Mouse (Mus musculus) kidney, postnatal 0 days (tissue): ENCODE data around the gene Agpat3. TPM values are rescaled to one million over a fixed set of nuclear protein-coding genes. Genes with fewer than 3 reads are reported as not detected.

Experiments used
- ATAC-seq: fragments of 200-750 bp; cut with Nextera tagmentation; replicated peaks from 2 replicates; pipeline ENCODE4 v1.8.0; 2017; ENCODE audit warnings: low read depth, moderate number of reproducible peaks, moderate TSS enrichment, moderate library complexity; ENCODE audit not compliant: low FRiP score
- DNase-seq: peaks from one replicate; pipeline ENCODE4 v3.0.0-alpha.2; 2016; ENCODE audit warnings: low spot score
- H3K27ac ChIP-seq: fragments of 300-500 bp; sonication (generic); 2 replicates; pipeline ENCODE4 v1.5.1; 2014; ENCODE audit warnings: mild to moderate bottlenecking
- H3K27me3 ChIP-seq: fragments of 300-500 bp; sonication (generic); 2 replicates; pipeline ENCODE4 v1.6.1; 2014; ENCODE audit warnings: low read length, mixed read lengths; ENCODE audit not compliant: insufficient read depth
- H3K36me3 ChIP-seq: fragments of 300-500 bp; sonication (generic); 2 replicates; pipeline ENCODE4 v1.6.1; 2014; ENCODE audit warnings: low read length, mixed read lengths; ENCODE audit not compliant: insufficient read depth
- H3K4me1 ChIP-seq: fragments of 300-500 bp; sonication (generic); replicated peaks from 2 replicates; pipeline ENCODE4 v1.6.1; 2014; ENCODE audit warnings: antibody characterized with exemption, low read length, mixed read lengths; ENCODE audit not compliant: insufficient read depth
- H3K4me2 ChIP-seq: fragments of 300-500 bp; sonication (generic); 2 replicates; pipeline ENCODE4 v1.6.1; 2014; ENCODE audit warnings: mild to moderate bottlenecking, low read length, moderate library complexity, mixed read lengths
- H3K4me3 ChIP-seq: fragments of 300-500 bp; sonication (generic); replicated peaks from 2 replicates; pipeline ENCODE4 v1.5.1; 2014; ENCODE audit warnings: low read depth, low read length
- H3K9ac ChIP-seq: fragments of 300-500 bp; sonication (generic); 2 replicates; pipeline ENCODE4 v1.6.1; 2014; ENCODE audit warnings: low read depth, low read length
- H3K9me3 ChIP-seq: fragments of 300-500 bp; sonication (generic); replicated peaks from 2 replicates; pipeline ENCODE4 v1.6.1; 2016; ENCODE audit warnings: low read length, inconsistent platforms, mixed read lengths
- CTCF ChIP-seq: IDR thresholded peaks from 2 replicates; pipeline ENCODE4 v1.5.1; 2016; ENCODE audit warnings: antibody characterized with exemption, low read depth, mild to moderate bottlenecking, moderate library complexity
- WGBS: fragments of 180-500 bp; shearing (Covaris S2); extraction: QIAGEN DNeasy Blood & Tissue Kit; methylation state at CpG from one replicate; pipeline ENCODE4 v1.1.7; 2014; 5-methylcytosine and 5-hydroxymethylcytosine counted together
- polyA plus RNA-seq: library from polyadenylated mRNA; unstranded; fragments of >200 nt; fragmentation: Nextera tagmentation; extraction: Ambion mirVana; gene quantifications from 2 replicates; pipeline ENCODE4 v1.2.1, GENCODE M21; 2015

The Agpat3 gene
- polyA plus RNA-seq, 1 experiment from 2014 or later, result 144 TPM

GRCm38 (mm10) chr10:78392072-78392471 is 39.8 kb upstream of the Agpat3 start:
- H3K4me2 ChIP-seq, result no peak overlapping the region; the same call in 1 of the 2 replicates
- H3K27ac ChIP-seq, result no peak overlapping the region
- no peaks in the 10 kb centered on the region for H3K27me3 ChIP-seq
- TF ChIP-seq CTCF, result peak; percentile 93
- DNase-seq (peak; percentile 79), ATAC-seq (peak; percentile 55)
- WGBS, result 3% methylated on average over 18 of the region's 18 CpGs
- H3K9me3 ChIP-seq, result no peaks in the 10 kb centered on the region
- H3K4me3 ChIP-seq, result no peak overlapping the region
- H3K9ac ChIP-seq, result 0 out of 2 replicates have a peak overlapping the region, but pooled peaks have one; percentile 3
- H3K4me1 ChIP-seq, result 0 out of 2 replicates have a peak, but pooled peaks cover 4% of the 10 kb centered on the region
- no peaks in the 10 kb centered on the region for H3K36me3 ChIP-seq

GRCm38 (mm10) chr10:78390982-78391470 is 38.7 kb upstream of the Agpat3 start:
- H3K9me3 ChIP-seq, result no peaks in the 10 kb centered on the region
- no peaks in the 10 kb centered on the region for H3K36me3 ChIP-seq
- ATAC-seq (no peak), DNase-seq (no peak)
- no peaks in the 10 kb centered on the region for H3K27me3 ChIP-seq
- 23% methylated on average over 4 of the region's 4 CpGs for WGBS
- 0 out of 2 replicates have a peak, but pooled peaks cover 4% of the 10 kb centered on the region for H3K4me1 ChIP-seq
- H3K4me2 ChIP-seq, result no peak overlapping the region
- H3K27ac ChIP-seq, result no peak overlapping the region
- no peak for TF ChIP-seq CTCF
- H3K4me3 ChIP-seq, result no peak overlapping the region
- H3K9ac ChIP-seq, result no peak overlapping the region

- no peak overlapping the region for H3K4me3 ChIP-seq
- H3K27ac ChIP-seq, result no peak overlapping the region
- WGBS, result 38% methylated on average over 20 of the region's 20 CpGs
- 0 out of 2 replicates have a peak, but pooled peaks cover 4% of the 10 kb centered on the region for H3K4me1 ChIP-seq
- no peaks in the 10 kb centered on the region for H3K27me3 ChIP-seq
- no peak for DNase-seq
- no peak for ATAC-seq
- H3K36me3 ChIP-seq, result no peaks in the 10 kb centered on the region
- H3K4me2 ChIP-seq, result peak overlapping the region; percentile 28; the same call in 1 of the 2 replicates
- no peak overlapping the region for H3K9ac ChIP-seq
- TF ChIP-seq CTCF, result no peak
- H3K9me3 ChIP-seq, result no peaks in the 10 kb centered on the region
These were observed 36.1 kb upstream of the Agpat3 start for GRCm38 (mm10) chr10:78388216-78388980.

GRCm38 (mm10) chr10:78385520-78385919 is 33.2 kb upstream of the Agpat3 start:
- Histone ChIP-seq H3K4me2 (no peak overlapping the region), H3K27me3 (no peaks in the 10 kb centered on the region), H3K36me3 (no peaks in the 10 kb centered on the region), H3K27ac (no peak overlapping the region), H3K9ac (no peak overlapping the region), H3K4me3 (no peak overlapping the region), H3K9me3 (no peaks in the 10 kb centered on the region), H3K4me1 (no peaks in the 10 kb centered on the region)
- DNase-seq (no peak), ATAC-seq (no peak)
- 64% methylated on average over 5 of the region's 5 CpGs for WGBS
- TF ChIP-seq CTCF, result no peak

- Histone ChIP-seq H3K4me3 (no peak overlapping the region), H3K27ac (no peak overlapping the region), H3K27me3 (no peaks in the 10 kb centered on the region), H3K9me3 (no peaks in the 10 kb centered on the region), H3K36me3 (no peaks in the 10 kb centered on the region), H3K4me2 (no peak overlapping the region), H3K4me1 (no peaks in the 10 kb centered on the region), H3K9ac (no peak overlapping the region)
- DNase-seq (no peak), ATAC-seq (no peak)
- WGBS, result 77% methylated on average over 3 of the region's 3 CpGs
- TF ChIP-seq CTCF, result no peak
These were observed 31.3 kb upstream of the Agpat3 start for GRCm38 (mm10) chr10:78383567-78383966.

- H3K4me2 ChIP-seq, result no peak overlapping the region
- 93% methylated on average over 7 of the region's 7 CpGs for WGBS
- no peak overlapping the region for H3K9ac ChIP-seq
- no peaks in the 10 kb centered on the region for H3K9me3 ChIP-seq
- H3K36me3 ChIP-seq, result no peaks in the 10 kb centered on the region
- no peak overlapping the region for H3K27ac ChIP-seq
- ATAC-seq (no peak), DNase-seq (no peak)
- H3K4me1 ChIP-seq, result no peaks in the 10 kb centered on the region
- H3K27me3 ChIP-seq, result no peaks in the 10 kb centered on the region
- TF ChIP-seq CTCF, result peak; percentile 27; the same call in 1 of the 2 replicates
- no peak overlapping the region for H3K4me3 ChIP-seq
These were observed 26.2 kb upstream of the Agpat3 start for GRCm38 (mm10) chr10:78378516-78378915.
